Mouse (Mus musculus) ES-CJ7 (cell line): ENCODE data around the gene Podxl.

Source experiments
- DNase-seq: peaks from one replicate; pipeline ENCODE4 v3.0.0; 2011; ENCODE audit warnings: low read depth, low spot score

The Podxl gene

DNA sequence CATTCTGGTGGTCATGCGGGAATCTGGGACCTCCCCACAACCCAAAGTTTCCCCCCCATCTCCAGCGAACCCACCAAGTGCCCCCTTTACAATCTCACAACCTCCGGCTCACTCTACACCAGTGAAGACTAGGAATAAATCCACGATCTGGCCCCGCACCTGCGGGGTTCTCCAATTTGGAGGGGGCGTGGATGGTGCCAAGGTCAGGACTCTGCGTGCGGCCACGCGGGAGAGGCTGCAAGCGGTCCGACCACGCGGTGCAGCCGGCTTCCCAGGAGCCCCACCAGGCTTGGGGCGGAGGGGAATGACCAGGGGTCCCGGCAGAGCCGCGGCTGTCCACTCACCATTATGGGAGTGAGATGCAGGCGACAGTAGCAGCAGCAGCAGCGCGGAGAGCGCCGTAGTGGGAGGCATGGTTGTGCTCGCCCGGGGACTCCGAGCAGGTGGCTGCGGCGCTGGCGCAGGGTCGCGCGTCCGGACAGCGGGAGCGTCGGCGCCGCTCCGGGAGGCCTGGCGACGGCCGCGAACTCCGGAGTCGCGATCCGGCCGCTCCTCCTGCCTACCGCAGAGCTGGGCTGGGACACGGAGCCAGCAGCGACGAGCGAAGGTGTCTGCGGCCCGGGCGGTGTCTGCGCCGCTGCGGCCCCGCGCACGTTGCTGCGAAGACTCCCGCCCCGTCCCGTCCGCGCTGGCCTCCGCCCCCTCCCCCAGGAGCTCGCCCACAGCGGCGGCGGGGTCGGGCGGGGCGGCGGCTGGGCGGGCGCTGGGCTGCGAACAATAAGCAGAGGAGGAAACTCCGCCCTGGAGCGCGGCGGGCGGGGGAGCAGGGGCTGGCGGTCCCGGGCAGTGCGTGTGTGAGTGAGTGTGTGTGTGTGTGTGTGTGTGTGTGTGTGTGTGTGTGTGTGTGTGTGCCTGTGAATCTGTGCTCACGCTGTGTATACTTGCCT, at the start of gene Podxl:
Gene Podxl (minus strand): TSS at position 747 of the 947 bp plus-strand sequence.
- peak; percentile 77 for DNase-seq

DNA sequence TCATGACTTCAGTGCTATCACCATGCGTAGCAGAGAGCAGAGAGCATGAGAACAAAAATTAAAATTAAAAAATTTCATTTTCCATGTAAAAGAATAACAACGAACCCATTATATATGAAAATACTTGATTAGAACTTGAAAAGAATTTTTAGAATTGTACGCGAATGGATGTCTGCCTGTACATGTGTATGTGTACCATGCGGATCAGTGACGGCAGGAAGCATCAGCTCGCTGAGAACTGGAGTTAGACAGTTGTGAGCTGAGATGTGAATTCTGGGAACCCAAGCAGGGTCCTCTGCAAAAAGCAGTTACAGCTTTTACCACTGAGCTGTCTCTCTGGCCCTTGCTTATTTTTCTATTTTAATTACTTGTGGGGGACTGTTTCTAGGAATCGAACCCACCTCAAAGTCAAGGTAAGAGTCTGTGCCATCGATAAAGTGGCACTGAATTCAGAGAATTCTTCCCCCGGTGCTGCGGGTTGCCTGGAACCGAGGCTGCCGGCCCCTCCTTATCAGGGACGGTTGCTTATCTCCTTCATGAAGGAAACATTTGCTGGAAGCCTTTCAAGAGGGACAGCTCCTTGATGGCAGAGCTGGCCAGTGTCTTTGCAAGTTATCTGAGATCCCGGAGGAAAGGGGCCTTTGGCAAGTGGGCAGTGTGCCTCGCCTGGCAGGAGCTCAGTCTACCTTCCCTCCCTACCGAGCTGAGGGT, 48.9 kb upstream of the Podxl start:
- no peak for DNase-seq

DNA sequence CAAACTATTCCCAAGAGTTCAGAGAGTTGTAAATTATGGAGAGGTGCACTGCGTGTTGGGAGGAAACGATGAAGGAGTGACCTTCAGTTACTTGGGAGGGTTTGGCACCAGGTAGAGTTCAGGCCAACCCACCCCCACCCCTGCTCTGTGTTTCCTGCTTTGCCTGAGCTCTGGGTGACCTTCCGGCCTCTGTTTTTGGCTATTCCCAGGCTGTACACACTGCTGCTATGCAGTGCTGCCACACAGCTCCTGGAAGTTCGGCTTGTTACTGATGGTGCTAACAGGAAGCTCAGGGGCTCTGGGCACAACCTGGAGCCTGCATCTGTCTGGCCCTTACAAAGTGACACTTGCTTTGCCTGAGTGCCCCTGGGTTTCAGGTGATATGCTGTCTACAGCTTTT, 42.6 kb upstream of the Podxl start:
- DNase-seq, result no peak

DNA sequence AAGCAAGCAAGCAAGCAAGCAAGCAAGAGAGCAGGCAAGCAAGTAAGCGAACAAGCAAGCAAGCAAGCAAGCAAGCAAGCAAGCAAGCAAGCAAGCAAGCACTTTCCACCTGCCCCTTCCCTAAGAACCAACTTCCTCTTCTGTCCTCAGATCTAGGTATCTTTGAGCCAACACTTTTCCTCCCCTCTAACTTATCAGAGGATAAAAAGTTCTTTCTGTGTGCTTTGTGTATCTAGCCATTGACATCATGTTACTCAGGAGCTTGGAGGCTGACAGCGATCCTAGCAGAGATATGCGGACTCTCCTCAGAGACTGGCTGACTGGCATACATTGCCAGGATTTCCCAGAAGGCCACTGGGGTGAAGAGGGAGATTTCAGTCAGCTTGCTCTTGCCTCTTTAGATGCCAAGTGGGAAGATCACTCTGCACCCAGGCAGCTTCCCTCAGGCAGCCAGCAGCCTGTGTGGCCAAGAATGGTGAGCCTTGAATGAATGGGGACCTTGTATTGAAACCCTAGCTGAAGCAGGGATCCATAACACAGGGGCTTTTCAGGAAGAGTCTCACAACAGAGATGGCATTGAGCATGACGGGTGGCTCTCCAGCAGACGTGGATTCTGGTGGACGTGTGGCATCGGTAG, 41.0 kb upstream of the Podxl start:
- no peak for DNase-seq

- DNase-seq, result no peak
Measured at GRCm38 (mm10) chr6:31602489-31602888, 38.7 kb upstream of the Podxl start.

- no peak for DNase-seq
Measured at GRCm38 (mm10) chr6:31601131-31601530, 37.4 kb upstream of the Podxl start.

GRCm38 (mm10) chr6:31599863-31600262, 36.1 kb upstream of the Podxl start:
- no peak for DNase-seq

GRCm38 (mm10) chr6:31598349-31598911, 34.6 kb upstream of the Podxl start:
- DNase-seq, result no peak

GRCm38 (mm10) chr6:31597136-31597460, 33.3 kb upstream of the Podxl start:
- DNase-seq, result no peak

DNA sequence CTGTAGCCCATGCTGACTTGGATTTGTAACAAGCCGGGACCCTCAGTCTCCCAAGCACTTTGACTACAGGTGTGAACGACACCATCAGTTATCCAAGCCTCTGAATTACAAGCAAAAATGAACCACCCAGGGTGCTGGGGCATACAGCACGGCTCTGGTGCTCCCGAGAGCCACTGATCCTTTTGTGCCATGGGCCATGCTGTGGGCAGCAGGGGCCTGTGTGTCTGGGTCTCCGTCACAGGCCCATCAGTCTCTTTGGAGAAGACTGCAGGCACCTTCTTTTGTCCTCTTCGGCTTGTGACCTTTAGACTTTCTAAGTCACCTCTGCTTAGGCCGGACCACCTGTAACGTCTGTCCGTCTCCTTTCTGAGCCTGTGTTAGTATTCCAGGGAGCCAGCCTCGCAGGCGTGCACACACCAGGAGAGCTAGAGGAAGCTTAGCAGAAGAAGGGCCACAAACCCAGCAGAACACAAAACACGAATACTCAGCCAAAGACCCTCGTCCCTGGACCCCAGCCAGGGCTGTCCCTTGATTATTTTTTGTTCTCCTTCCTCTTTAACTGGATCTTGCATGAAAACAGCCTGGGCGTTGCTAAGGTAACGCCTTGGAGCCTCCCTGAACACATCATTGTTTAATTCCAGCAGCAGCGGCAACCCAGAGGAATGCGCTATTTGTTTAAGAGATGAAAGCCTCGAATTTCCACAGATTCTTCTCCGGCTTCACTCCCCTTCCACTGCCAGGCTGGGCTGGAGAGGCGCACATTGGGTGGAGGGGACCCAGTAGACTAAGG, 32.8 kb upstream of the Podxl start:
- peak; percentile 66 for DNase-seq

GRCm38 (mm10) chr6:31592579-31593238, 28.9 kb upstream of the Podxl start:
- no peak for DNase-seq

DNA sequence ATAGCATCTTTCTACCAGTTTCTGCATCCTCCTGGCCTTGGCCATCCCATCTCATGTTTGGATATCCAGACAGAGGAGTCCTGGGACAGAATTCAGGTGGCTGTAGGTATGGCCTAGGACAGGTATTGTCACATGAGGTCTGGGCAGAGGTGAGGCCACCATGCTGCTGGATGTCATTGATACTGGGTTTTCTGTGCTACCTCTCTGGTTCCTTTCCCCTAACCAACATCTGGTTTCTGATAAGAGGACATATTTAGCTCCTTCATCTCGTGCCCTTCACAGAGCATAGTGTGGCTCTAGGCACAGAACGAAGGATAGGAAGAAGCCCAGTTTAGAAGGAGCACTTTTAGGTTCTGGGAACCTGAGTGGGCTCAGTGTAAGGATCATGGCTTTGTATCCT, 28.3 kb upstream of the Podxl start:
- no peak for DNase-seq

GRCm38 (mm10) chr6:31591676-31592075, 27.9 kb upstream of the Podxl start:
- no peak for DNase-seq

DNA sequence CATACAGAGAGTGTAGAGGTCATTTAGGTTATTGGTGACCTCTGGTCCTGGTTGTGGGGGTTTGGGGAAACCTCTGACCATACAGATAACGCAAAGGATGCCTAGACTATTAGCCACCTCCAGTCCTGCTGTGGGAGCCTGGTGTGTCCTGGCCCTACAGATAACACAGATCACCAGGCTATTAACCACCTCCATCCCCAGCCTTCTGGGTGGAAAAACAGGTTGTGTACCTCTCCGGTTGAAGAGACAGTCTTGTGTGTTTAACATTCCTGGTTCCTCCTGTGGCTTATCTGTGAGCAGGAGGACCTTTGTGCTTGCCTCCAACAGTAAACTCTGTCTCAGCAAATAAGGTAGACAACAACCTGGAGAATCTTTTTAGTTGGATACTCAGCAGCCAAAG, 27.0 kb upstream of the Podxl start:
- no peak for DNase-seq

DNA sequence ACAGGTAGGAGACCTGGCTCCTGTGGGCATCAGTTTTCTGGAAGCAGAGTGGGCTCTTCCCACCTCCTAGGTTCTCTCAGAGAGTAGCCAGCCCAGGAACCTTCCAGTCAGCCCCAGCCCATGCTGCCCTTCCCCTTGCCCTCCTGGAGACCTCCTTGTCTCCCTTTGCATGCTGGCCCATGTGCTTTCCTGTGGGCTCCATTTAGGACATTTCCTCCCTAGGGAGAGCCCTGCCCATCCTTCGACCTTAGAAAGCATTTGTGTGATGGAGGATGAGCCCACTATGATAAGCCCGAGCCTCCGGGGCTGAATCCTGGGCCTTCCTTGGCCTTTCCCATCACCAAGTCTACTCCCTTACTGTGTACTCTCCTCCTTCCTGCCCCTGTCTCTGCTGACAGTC, 25.5 kb upstream of the Podxl start:
- DNase-seq, result no peak

DNA sequence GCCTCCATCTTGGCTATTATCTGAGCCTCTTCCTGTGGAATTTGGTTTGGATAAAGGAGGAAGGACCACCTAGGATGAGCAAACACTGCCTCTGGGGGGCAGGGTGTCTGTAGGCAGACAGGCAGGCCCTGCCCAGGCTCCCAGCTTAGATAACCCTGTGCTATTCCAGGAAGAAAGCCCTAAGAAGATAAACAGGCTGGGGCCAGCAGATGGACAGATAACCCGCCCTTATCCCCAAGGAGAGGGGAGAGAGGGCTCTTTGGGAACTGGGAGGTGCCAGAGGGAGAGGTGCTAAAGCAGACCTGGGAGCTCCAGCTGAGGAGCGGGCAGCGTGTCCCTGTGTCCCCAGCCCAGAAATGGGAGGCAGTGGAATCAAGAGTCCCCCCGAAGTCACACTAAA, 23.9 kb upstream of the Podxl start:
- no peak for DNase-seq

- DNase-seq, result no peak
Measured at GRCm38 (mm10) chr6:31586127-31586526, 22.3 kb upstream of the Podxl start.

DNA sequence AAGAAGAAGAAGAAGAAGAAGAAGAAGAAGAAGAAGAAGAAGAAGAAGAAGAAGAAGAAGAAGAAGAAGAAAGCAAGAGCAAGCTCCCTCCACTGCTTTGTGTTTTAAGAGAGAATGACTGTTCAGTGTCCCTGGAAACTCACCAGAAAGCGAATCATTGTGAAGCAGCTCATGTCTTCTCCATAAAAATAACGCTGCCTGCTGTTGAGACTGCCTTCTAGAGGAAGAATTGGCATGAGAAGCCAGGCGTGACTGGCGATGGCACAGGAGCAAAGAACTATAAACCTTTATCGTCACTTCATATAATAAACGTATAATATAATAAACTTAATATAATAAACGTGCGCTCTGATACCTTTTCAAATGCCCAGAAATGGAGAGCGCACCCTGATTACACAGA, 12.4 kb upstream of the Podxl start:
- no peak for DNase-seq

- DNase-seq, result no peak
Measured at GRCm38 (mm10) chr6:31575063-31575462, 11.3 kb upstream of the Podxl start.

- no peak for DNase-seq
Measured at GRCm38 (mm10) chr6:31571459-31571858, 7.7 kb upstream of the Podxl start.

DNA sequence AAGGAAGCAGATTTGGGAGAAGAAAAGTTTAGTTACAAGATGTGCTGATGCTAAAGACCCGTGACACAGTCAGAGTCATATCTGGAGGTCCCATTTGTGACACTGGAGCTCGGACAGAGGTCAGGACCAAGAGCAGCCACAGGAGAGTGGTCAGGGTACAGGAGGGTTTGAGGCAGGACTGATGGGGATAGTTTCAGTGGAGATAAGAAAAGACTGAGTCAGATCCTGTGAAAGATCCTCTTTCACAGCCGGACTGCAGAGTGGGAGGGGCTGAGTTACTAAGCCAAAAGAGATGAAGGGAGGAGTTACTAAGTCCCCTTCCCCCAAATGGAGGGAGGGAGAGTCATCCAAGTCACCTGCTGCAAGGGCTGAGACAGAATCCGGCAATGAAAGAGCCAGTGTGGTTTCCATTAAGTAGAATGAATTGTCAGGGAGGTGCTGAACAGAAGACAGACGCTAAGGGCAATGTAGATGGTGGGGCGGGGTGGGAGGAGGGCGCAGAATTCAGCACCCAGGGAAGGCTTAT, 4.4 kb upstream of the Podxl start:
- DNase-seq, result peak; percentile 72
